8 mouse cellular contexts compared by ENCODE assay signal in genomic region chr2:11542640-11543039, GRCm38 (mm10). TPM values are rescaled to one million over a fixed set of nuclear protein-coding genes. Genes with fewer than 3 reads are reported as not detected.
DNase-seq lines count a peak whose midpoint lies in the region; ATAC-seq and TF ChIP-seq lines count a peak whose summit lies in the region.

No protein-coding gene starts in this region.

- H3K9ac ChIP-seq in heart, adult 2 months (ENCODE audit: low read depth, low read length) = no peak overlapping the region
- H3K9ac ChIP-seq in intestine, embryonic 15.5 days = no peak overlapping the region
- H3K9ac ChIP-seq in midbrain, embryonic 16.5 days (ENCODE audit: low read depth, low read length) = no peak overlapping the region

- TF ChIP-seq POLR2A in heart, adult 2 months (IDR thresholded peaks at IDR 0.05; ENCODE audit: insufficient read depth, low read depth, low read length) = no peak

- no peaks in the 10 kb centered on the region for H3K27me3 ChIP-seq in heart, adult 2 months (ENCODE audit: control insufficient read depth, insufficient read depth, low read length)
- H3K27me3 ChIP-seq in heart, embryonic 10.5 days (ENCODE audit: insufficient read depth, poor library complexity, severe bottlenecking) = no peaks in the 10 kb centered on the region
- H3K27me3 ChIP-seq in intestine, embryonic 15.5 days (replicated peaks) = no peaks in the 10 kb centered on the region
- H3K27me3 ChIP-seq in midbrain, embryonic 16.5 days (ENCODE audit: control insufficient read depth, insufficient read depth, low read depth, low read length) = no peaks in the 10 kb centered on the region

- peak; percentile 81 for ATAC-seq in intestine, embryonic 15.5 days
- ATAC-seq in midbrain, embryonic 16.5 days = peak; percentile 54; the same call in 1 of the 2 replicates

- no peaks in the 10 kb centered on the region for H3K36me3 ChIP-seq in heart, adult 2 months (ENCODE audit: control insufficient read depth, insufficient read depth, low read length)
- H3K36me3 ChIP-seq in heart, embryonic 10.5 days = no peaks in the 10 kb centered on the region
- H3K36me3 ChIP-seq in intestine, embryonic 15.5 days = no peaks in the 10 kb centered on the region
- H3K36me3 ChIP-seq in midbrain, embryonic 16.5 days (ENCODE audit: control insufficient read depth, insufficient read depth, low read length) = no peaks in the 10 kb centered on the region

- H3K4me3 ChIP-seq in heart, adult 2 months = no peak overlapping the region
- no peak overlapping the region for H3K4me3 ChIP-seq in heart, embryonic 10.5 days
- no peak overlapping the region for H3K4me3 ChIP-seq in intestine, embryonic 15.5 days (replicated peaks)
- H3K4me3 ChIP-seq in midbrain, embryonic 16.5 days (ENCODE audit: low read depth, low read length) = no peak overlapping the region

- intact Hi-C loops in heart, adult 2 months (cut with DNase I) = loop anchor here (1.0 to 2.0 kb wide), 2 partner anchors 40 to 211 kb away; no protein-coding TSS in a partner anchor
- intact Hi-C loops in left cerebral cortex, postnatal 36 days (cut with DNase I) = loop anchor here (1.0 kb wide), 1 partner anchor 211 kb away; no protein-coding TSS in a partner anchor

- TF ChIP-seq EP300 in heart, adult 2 months (IDR thresholded peaks at IDR 0.05; ENCODE audit: insufficient read depth, low read depth, low read length) = peak; percentile 86

- H3K4me2 ChIP-seq in intestine, embryonic 15.5 days (replicated peaks) = no peak overlapping the region
- H3K4me2 ChIP-seq in midbrain, embryonic 16.5 days (ENCODE audit: low read length) = no peak overlapping the region

- no peaks in the 10 kb centered on the region for H3K9me3 ChIP-seq in heart, embryonic 10.5 days
- no peaks in the 10 kb centered on the region for H3K9me3 ChIP-seq in intestine, embryonic 15.5 days
- H3K9me3 ChIP-seq in midbrain, embryonic 16.5 days (replicated peaks; ENCODE audit: control insufficient read depth, low read length, poor library complexity, severe bottlenecking) = no peaks in the 10 kb centered on the region

- 71% methylated on average over 1 of the region's 1 CpGs for WGBS in heart, adult 2 months
- 69% methylated on average over 1 of the region's 1 CpGs for WGBS in heart, embryonic 10.5 days
- 82% methylated on average over 1 of the region's 1 CpGs for WGBS in intestine, embryonic 15.5 days
- WGBS in midbrain, embryonic 16.5 days = 89% methylated on average over 1 of the region's 1 CpGs

- H3K27ac ChIP-seq in heart, adult 2 months = no peak overlapping the region
- no peak overlapping the region for H3K27ac ChIP-seq in heart, embryonic 10.5 days
- no peak overlapping the region for H3K27ac ChIP-seq in intestine, embryonic 15.5 days
- H3K27ac ChIP-seq in midbrain, embryonic 16.5 days (ENCODE audit: low read length) = no peak overlapping the region

- no peaks in the 10 kb centered on the region for H3K79me2 ChIP-seq in heart, adult 2 months (replicated peaks; ENCODE audit: control insufficient read depth, insufficient read depth, low read length)

- peak; percentile 75 to 79 for DNase-seq in heart, adult 2 months
- DNase-seq in heart, embryonic 10.5 days (ENCODE audit: low spot score) = no peak
- peak; percentile 87 to 93 for DNase-seq in cerebellum, postnatal 14 days
- peak; percentile 71 to 73 for DNase-seq in frontal cortex, postnatal 36 days (ENCODE audit: low spot score in 2 of 2)
- peak; percentile 53 to 64 for DNase-seq in left cerebral cortex, postnatal 36 days (ENCODE audit: low spot score in 2 of 2)
- peak; percentile 46 to 85 for DNase-seq in spleen, postnatal 10 days (ENCODE audit: low spot score in 2 of 2)

- peak; percentile 91 for TF ChIP-seq CTCF in heart, adult 2 months (IDR thresholded peaks at IDR 0.05)

- H3K4me1 ChIP-seq in heart, adult 2 months (ENCODE audit: control insufficient read depth, insufficient read depth, low read length) = no peaks in the 10 kb centered on the region
- peaks cover 18% of the 10 kb centered on the region; the same call in 1 of the 2 replicates for H3K4me1 ChIP-seq in heart, embryonic 10.5 days
- H3K4me1 ChIP-seq in intestine, embryonic 15.5 days (replicated peaks) = no peaks in the 10 kb centered on the region
- no peaks in the 10 kb centered on the region for H3K4me1 ChIP-seq in midbrain, embryonic 16.5 days (ENCODE audit: control insufficient read depth, insufficient read depth, low read length)

RNA-seq across cellular contexts. Expression of gene Pfkfb3, which starts 11.2 kb away (rescaled TPM):
- total RNA-seq in heart, adult 2 months (2021) = 10 to 100 TPM in 1 of 2 experiments, 1 to 10 TPM in 1; 9.0 to 12.1 TPM
- 13.1 and 14.3 TPM in 2 replicates for polyA plus RNA-seq in heart, adult 2 months (2012; rRNA removed)
- 12.7 and 20.5 TPM in 2 replicates for polyA plus RNA-seq in heart, embryonic 10.5 days (2016; fragmentation: Nextera tagmentation; extraction: Ambion mirVana)
- polyA plus RNA-seq in intestine, embryonic 15.5 days (2015; fragmentation: Nextera tagmentation; extraction: Ambion mirVana) = 18.9 and 20.7 TPM in 2 replicates
- 10 to 100 TPM; 25.0 to 32.4 TPM for total RNA-seq in left cerebral cortex, postnatal 36 days (2021)
- polyA plus RNA-seq in midbrain, embryonic 16.5 days (2015; fragmentation: Nextera tagmentation; extraction: Ambion mirVana) = 34.2 and 35.4 TPM in 2 replicates
